Mouse (Mus musculus) CD4-positive, CD25-positive, alpha-beta regulatory T cell, adult 4 months (primary cell): ENCODE measurements around the gene Sh3bp5. TPM values are rescaled to one million over a fixed set of nuclear protein-coding genes. Genes with fewer than 3 reads are reported as not detected.
"Not testable (repeated sequence)": the region's sequence is repeated elsewhere in the genome, so short reads cannot be mapped to it uniquely, and the experiment has no call there.

Experiments
- ATAC-seq: one replicate; pipeline ENCODE4 v1.8.0; 2017
- polyA plus RNA-seq, 2 experiments: library from polyadenylated mRNA; unstranded; fragments of 100-300 nt; shearing (Covaris generic); gene quantifications; one replicate each; pipeline ENCODE4 v1.2.1; 2017

The Sh3bp5 gene
- 10 to 100 TPM; 15.4 to 16.8 TPM for polyA plus RNA-seq

DNA sequence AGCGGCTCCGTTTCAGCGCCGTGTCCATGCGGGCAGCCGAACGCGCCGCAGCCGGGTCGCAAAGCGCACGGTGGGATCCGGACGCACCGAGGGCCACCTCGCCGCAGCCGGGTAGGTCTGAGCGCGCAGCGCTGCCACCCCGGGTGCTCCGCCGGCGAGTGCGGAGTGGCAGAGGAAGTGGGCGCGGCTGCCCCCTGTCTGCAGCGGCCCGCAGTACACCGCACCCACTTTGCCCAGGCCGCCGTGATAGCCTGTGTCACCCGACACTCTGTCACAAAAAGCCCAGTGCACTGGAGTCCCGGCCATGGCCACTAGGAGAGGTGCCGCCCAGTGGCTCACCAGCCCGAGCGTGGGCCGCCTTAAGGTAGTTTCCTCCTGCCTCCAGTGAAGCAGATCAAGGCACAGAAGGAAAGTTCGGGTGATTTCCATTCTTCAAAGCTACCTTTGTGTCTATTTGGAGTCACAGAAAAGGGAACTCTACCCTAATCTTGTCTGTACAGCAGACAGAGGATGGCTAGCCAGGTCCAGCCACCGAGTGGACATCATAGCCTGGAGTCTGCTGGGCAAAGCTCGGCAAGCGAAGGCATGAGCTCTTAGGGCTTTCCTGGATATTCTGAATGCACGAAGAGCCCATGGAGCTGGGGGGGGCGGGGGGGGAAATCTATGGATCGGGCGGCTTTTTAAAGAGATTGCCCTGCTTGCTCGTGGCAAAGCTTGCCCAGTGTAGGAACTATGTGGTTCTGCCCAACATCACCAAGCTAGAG lies at the start of gene Sh3bp5:
Gene Sh3bp5, minus strand, starts transcription at position 149 of the 764 bp plus-strand sequence.
- peak; percentile 94 for ATAC-seq

DNA sequence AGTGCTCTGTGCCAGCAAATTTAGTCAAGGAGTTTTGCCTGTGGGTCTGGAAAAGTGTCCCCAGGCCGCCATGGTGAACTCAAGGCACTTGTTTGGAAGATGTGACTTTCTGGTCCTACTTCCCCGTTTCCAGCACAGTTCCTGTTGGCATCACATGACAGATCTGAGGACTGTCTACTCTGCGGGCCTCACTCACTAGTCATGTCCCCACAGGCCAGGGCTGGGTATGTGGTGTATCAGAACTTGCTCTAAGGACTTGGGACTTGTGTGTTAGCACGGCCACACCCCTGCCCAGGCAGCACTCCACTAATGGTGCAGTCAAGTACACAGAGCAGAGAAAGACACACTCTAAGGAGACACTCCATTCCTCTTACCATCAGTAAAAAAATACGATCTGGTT lies 46.5 kb upstream of the Sh3bp5 start:
- no peak for ATAC-seq

- ATAC-seq = no peak
Observed at GRCm38 (mm10) chr14:31473297-31473696, 37.4 kb upstream of the Sh3bp5 start.

DNA sequence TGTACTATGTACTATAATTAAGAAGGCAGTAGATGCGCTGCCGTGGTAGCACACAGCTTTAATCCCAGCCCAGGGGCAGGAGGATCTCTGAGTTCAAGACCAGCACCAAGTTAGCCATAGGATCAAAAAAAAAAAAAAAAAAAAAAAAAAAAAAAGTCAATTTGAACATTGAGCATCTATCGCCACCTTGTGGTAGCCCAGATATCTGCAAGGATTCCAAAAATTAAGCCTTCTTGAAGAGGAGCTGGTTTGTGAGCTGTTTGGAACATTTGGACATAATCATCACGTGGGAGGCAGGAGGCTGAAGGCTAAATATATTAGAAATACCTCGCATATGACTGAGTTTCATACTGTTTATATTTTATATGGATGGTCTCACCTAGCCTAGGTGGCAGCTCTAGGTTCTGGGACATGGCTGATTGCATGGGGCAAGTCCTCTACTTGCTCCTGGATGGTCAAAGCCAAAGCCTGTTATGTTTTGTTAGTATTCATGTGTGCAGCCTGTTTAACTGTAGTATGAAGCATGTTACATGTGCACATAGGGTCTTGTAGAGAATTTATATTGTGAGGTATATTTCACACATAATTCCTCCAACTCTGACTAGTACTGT lies 36.7 kb upstream of the Sh3bp5 start:
- peak; percentile 39 for ATAC-seq

DNA sequence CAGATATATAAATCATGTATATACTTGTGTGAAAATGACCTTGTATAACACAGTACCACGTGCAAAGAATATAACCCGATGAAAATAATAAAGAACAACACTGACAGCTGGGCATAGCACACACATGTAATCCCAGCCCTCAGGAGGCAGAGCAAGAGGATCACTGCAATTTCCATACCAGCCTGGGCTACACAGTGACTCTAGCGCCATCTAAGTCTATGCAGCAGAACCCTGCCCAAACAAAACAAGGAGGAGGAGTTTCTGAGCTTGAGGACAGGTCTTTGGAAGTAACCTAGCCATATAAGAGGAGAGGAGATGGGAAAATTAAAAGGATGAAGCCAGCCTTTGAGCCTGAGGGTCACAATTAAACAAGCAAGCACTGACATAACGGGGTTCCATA lies 33.8 kb upstream of the Sh3bp5 start:
- ATAC-seq = no peak

GRCm38 (mm10) chr14:31464176-31464575 lies 28.3 kb upstream of the Sh3bp5 start:
- ATAC-seq = no peak

DNA sequence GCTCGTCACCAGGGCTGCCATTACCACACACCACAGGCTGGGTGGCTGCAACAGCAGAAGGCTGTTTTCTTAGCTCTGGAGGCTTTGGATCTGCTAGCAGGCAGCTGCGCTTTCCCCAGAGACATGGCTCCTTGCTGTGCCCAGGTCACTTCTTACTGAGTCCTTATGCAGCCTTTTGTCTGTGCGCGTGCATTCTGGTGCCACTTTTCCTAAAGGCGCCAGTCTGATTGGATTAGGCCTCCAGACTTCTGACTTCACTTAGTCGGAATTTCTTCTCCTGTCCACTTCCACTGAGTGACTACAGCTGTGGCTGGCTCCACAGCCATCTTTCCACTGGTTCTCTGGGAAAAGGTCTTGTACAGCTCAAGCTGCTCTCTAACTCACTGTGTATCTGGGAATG lies 27.0 kb upstream of the Sh3bp5 start:
- no peak for ATAC-seq

- ATAC-seq = not testable (repeated sequence)
Observed at GRCm38 (mm10) chr14:31462226-31462625, 26.3 kb upstream of the Sh3bp5 start.

GRCm38 (mm10) chr14:31458006-31458405 lies 22.1 kb upstream of the Sh3bp5 start:
- no peak for ATAC-seq

DNA sequence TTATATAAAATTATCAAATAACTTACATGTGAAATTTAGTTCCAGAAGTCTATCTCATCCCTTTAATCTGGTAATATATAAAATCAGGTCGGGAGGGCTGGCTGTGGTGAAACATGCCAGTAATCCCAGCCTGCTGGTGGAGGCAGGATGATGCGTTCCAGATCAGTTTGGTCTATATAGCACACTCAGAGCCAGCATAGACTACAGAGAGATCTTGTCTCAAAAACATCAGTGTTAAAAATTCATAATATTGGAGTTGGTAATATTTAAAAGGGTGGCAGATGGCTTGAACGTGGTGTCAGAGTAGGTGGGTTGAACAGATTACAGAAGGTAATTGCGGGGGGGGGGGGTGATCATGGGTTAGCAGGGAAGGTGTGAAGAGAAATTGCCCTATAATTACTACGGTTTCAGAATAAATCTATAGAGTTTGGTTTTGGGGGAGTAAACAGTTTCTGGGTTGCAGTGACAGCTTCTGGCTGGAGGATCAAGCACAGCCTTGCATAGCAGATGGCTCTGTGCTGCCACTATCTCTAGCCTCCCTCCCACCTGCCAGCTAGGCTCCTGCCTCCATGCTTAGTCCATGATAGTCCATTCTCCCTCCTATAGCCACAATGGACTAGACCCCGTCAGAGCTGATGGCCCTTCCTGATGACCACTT lies 20.3 kb upstream of the Sh3bp5 start:
- no peak for ATAC-seq

DNA sequence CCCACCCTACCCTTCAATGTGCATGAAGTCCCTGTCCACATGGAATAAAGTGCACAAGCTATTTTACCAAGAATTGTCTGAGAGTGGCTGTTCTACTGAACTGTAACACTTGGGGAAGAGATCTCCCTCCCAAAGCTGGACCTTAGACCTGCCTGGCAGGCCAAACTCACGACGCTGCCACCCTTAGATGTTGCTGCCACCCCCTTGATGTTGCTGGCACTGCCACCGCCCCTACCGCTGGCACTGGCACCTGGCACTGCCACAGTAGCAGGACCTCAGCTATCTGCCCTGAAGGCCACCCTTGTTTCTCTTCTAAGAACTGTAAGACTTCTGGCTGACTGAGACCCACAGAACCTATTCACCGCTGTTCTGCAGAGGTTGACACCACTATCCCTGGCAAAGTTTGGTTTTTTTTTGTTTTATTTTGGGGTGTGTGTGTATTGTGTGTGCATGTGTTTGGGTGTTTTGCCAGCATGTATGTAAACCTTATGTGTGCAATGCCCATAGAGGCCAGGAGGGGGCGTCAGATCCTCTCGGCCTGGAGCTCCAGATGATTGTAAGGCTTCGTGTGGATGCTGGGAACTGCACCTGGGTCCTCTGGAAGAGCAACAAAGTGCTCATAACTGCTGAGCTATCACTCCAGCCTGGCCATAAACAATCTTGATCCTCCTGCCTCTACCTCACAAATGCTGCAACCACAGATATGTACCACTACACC lies 19.1 kb upstream of the Sh3bp5 start:
- ATAC-seq = no peak

GRCm38 (mm10) chr14:31453946-31454345 lies 18.1 kb upstream of the Sh3bp5 start:
- not testable (repeated sequence) for ATAC-seq

DNA sequence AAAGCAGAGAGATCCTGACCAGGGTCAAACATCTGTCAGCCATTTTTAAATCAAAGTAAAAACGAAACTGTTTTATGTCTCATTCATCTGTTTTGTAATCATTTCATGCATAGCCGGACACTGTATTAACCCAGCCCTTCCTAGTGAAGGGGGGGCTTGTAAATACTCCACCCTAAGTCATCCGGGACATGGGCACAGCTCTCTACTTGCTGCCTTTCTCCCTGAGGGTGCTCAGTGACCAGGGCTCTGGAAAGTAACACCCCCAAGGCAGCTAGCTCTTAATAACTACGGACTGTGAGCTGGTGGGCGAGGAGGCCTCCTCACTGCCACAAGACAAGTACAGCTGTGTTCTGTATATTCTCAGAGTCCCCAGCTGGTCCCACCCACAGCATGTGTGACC lies 13.1 kb upstream of the Sh3bp5 start:
- ATAC-seq = no peak

DNA sequence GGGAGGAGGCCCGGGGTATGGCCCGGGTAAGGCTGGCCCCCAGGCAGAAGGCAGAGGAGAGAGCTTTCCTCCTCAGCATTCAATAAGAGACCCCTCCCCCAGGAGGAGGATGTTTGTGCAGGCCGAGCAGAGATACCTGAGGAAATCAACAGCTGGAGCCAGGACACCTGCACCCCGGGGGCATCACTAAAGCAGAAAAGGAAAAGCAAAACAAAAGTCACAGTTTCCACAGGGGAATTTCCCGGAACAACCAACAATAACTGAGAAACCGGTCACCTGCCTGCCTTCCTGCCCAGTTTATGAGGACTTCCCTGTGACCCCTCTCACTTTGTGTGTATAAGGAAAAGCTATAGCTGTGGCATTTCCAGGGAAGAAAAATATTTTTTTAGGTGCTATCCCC lies 7.7 kb upstream of the Sh3bp5 start:
- no peak for ATAC-seq

GRCm38 (mm10) chr14:31440725-31441124 lies 4.8 kb upstream of the Sh3bp5 start:
- peak; percentile 64 for ATAC-seq

GRCm38 (mm10) chr14:31440230-31440629 lies 4.4 kb upstream of the Sh3bp5 start:
- no peak for ATAC-seq

GRCm38 (mm10) chr14:31439279-31439678 lies 3.4 kb upstream of the Sh3bp5 start:
- no peak for ATAC-seq

DNA sequence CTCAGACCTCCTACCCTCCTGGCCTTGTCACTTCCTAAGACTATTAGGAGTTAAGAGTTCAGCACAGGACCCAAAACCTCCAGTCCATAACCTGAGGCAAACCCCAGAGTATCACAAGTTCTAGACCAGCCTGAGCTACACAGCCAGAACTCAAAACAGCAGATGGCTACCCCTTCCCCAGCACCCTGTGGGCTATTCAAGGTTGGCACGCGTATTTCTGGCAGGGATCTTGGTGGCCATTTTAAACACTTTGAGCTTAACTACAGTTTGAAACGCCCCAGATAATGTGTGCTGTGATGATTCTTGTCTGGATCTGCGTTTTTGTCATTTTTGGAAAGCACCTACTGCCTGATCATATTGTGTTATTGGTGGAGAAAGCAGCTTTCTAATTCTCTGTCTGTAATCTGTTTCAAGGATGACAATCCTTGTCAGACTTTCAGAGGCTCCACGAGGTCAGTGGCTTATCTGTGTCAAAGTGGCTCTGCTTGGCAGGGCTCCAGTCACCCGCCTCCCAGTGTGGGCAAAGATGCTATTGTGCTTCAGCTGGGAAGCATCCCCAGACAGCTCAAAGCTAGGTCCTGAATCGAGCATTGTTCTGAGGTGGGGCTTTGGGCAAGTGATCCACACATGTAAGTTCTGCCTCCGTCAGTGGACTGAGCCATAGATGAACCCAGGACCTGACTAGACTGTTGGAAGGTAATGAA lies 2.1 kb upstream of the Sh3bp5 start:
- no peak for ATAC-seq

DNA sequence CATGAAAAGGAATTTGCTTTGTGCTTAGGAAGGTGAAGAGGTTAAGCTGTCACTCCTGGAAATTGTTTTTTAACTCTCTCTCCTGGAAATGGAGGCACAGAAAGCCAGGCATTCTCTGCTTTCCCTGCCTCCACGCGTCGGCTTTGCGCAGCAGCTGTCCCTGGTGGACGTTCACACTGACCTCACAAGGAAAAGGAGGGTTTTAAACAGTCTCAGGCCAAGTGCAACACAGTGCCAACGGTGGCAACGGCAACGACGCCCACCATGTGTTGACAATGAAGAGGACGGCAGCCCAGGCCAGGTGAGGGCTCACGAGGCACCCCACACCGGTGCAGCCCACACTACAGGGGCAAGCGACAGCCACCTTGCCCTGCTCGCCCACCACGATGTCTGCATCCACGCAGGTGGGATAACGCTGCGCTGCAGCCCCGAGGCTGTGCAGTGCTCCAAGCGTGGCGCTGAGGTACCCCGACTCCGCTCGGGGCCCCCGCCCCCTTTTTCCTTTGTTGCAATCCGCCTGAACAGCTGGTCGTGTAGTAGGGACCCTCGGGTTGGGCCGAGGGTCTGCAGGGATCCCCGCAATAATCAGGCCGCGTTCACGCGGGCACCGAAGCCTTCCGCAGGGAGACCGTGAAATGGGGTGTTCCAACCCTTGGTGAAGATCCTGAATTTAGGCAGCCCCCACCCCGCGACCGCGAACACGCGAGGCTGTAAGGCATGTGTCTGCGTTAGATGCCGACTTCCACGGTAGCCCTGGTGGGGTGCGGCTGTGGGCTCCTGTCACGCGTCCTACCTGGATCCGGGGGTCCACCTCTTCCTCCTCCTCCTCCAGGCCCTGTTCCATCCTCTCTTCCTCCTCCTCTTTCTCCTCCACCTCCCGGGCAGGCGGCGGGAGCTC lies 611 bp downstream of the Sh3bp5 start:
- peak; percentile 13 for ATAC-seq

GRCm38 (mm10) chr14:31434426-31434825 lies 1.5 kb downstream of the Sh3bp5 start:
- ATAC-seq = no peak

DNA sequence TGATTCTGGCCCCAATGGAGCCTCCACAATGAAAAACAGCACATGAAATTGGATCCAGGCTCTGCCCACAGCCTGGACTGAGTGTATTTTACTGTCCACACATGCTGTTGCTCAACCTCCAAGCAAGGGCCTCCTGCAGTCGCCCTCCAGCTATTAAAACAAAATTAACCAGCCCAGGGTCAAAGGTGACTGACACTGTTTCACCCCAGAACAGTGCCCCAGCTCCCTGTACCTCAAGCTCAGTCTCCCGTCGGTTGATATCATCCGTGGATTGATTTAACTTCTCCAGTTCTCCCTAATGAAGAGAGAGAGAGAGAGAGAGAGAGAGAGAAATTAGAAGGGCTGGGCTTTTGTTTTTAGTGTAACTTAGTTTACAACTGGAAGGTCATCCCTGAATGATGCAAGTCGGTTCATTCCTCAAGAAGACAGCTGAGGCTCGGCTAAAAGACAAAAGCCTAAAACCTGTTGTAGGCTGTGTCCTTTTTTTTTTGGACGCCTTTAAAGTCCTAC lies 2.0 kb downstream of the Sh3bp5 start:
- no peak for ATAC-seq
